Mouse (Mus musculus): ENCODE measurements around the gene Smpd2.

GRCm38 (mm10) chr10:41488877-41489276 lies 1.3 kb downstream of the Smpd2 start:
- no peak for TF ChIP-seq CTCF (IDR thresholded peaks at IDR 0.05; ENCODE audit: low read depth, low read length)
- TF ChIP-seq GATA1 (IDR thresholded peaks at IDR 0.05; ENCODE audit: borderline replicate concordance, low read length), result no peak
- no peak for TF ChIP-seq TAL1 (conservative IDR thresholded peaks at IDR 0.05; ENCODE audit: low read depth, low read length)
- TF ChIP-seq POLR2AphosphoS5 (IDR thresholded peaks at IDR 0.05; ENCODE audit: insufficient replicate concordance, low read depth, low read length), result no peak
- TF ChIP-seq GATA2 (IDR thresholded peaks at IDR 0.05; ENCODE audit: borderline replicate concordance, low read depth, low read length), result no peak
